Mouse (Mus musculus) liver, embryonic 14.5 days (tissue): Measurements from ENCODE around the gene A4gnt.

Experiments used
- CTCF ChIP-seq: IDR thresholded peaks from 2 replicates; pipeline ENCODE4 v1.5.1; 2016; ENCODE audit warnings: antibody characterized with exemption, low read depth, control low read depth
- EP300 ChIP-seq: IDR thresholded peaks from 2 replicates; pipeline ENCODE4 v1.6.1; 2016; ENCODE audit warnings: antibody characterized with exemption, low read depth

GRCm38 (mm10) chr9:99662406-99662805 lies 50.1 kb downstream of the A4gnt start:
- TF ChIP-seq CTCF (peak; percentile 84), EP300 (no peak)
